Mouse (Mus musculus) thymus, adult 2 months (tissue): ENCODE measurements around the gene Gm10959.

ENCODE experiments used
- CTCF ChIP-seq: fragments of 200-500 bp; IDR thresholded peaks from 2 replicates; pipeline ENCODE4 v1.5.1; 2012; ENCODE audit warnings: mild to moderate bottlenecking, control low read depth, low read length, moderate library complexity, borderline replicate concordance; ENCODE audit not compliant: control insufficient read depth, poor library complexity, insufficient read depth; ENCODE audit errors: extremely low read depth
- POLR2A ChIP-seq: fragments of 200-500 bp; IDR thresholded peaks from 2 replicates; pipeline ENCODE4 v1.6.1; 2012; ENCODE audit warnings: mild to moderate bottlenecking, low read length, control low read depth, moderate library complexity; ENCODE audit not compliant: control insufficient read depth, poor library complexity, insufficient read depth; ENCODE audit errors: extremely low read depth

GRCm38 (mm10) chr3:122968391-122968790, 49.2 kb upstream of the Gm10959 start:
- no peak for TF ChIP-seq POLR2A
- TF ChIP-seq CTCF: no peak
